Mouse (Mus musculus) R1 (cell line): Measurements from ENCODE around the gene Aif1.

ENCODE experiments used
- DNase-seq: peaks from one replicate; pipeline ENCODE4 v3.0.0-alpha.2; 2018; ENCODE audit warnings: low read depth, low spot score

Aif1 gene

GRCm38 (mm10) chr17:35121143-35121799, 54.6 kb downstream of the Aif1 start, which contains the start of gene Gpank1:
TSS of gene Gpank1 (plus strand) at chr17:35121455.
- peak; percentile 100 for DNase-seq
